Mouse (Mus musculus) bone marrow, adult 2 months (tissue): Measurements from ENCODE around the gene Flt1. TPM values are rescaled to one million over a fixed set of nuclear protein-coding genes. Genes with fewer than 3 reads are reported as not detected.

Experiments used
- H3K27ac ChIP-seq: fragments of 200-500 bp; 2 replicates; pipeline ENCODE4 v1.5.1; 2012; ENCODE audit warnings: low read depth, mild to moderate bottlenecking, control low read depth, inconsistent platforms, low read length; ENCODE audit not compliant: control insufficient read depth, poor library complexity, insufficient read depth
- H3K4me1 ChIP-seq: fragments of 200-500 bp; 2 replicates; pipeline ENCODE4 v1.6.1; 2011; ENCODE audit warnings: low read length; ENCODE audit not compliant: control insufficient read depth, insufficient read depth
- H3K4me3 ChIP-seq: fragments of 200-500 bp; replicated peaks from 2 replicates; pipeline ENCODE3; 2011; ENCODE audit warnings: mild to moderate bottlenecking, low read depth, low read length, control low read depth; ENCODE audit not compliant: control insufficient read depth
- CTCF ChIP-seq: fragments of 200-500 bp; IDR thresholded peaks from 2 replicates; pipeline ENCODE4 v1.5.1; 2011; ENCODE audit warnings: low read length, control low read depth; ENCODE audit not compliant: control insufficient read depth, insufficient read depth
- POLR2A ChIP-seq: fragments of 200-500 bp; IDR thresholded peaks from 2 replicates; pipeline ENCODE4 v1.6.1; 2011; ENCODE audit warnings: low read depth, mild to moderate bottlenecking, control low read depth, low read length, borderline replicate concordance; ENCODE audit not compliant: control insufficient read depth
- WGBS: fragments of 180-500 bp; shearing (Covaris S2); methylation state at CpG from one replicate; pipeline ENCODE4 v1.1.7; 2018; 5-methylcytosine and 5-hydroxymethylcytosine counted together
- polyA plus RNA-seq: library from polyadenylated mRNA; stranded (reverse); fragments of >200 nt; gene quantifications from 2 replicates; pipeline ENCODE4 v1.2.4, GENCODE M21; 2011; ENCODE audit warnings: low replicate concordance; ENCODE audit not compliant: missing spikeins, insufficient read depth, insufficient read length

The Flt1 gene
- polyA plus RNA-seq, 1 experiment = 5.1 TPM

DNA sequence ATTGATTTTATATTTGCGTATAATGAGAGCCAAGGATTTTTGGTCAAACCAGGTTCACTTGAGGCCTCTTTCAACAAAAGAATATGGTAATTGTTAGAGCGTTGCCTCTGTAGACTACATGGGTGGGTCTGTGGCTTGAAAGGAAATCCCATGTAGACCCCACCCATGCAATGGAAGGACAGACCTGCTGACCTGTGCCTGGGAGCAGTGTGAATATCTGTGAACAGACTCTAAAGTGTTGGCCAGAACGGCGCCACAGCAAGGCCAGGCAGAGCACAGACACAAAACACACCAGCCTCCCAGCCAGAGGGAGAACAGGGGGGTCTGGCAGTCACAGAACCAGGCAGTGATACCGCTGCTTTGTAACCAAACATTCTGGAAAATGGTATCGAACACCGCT is 7.5 kb downstream of the Flt1 start:
- Histone ChIP-seq H3K27ac (no peak overlapping the region), H3K4me1 (no peaks in the 10 kb centered on the region; the same call in 1 of the 2 replicates), H3K4me3 (no peak overlapping the region)
- TF ChIP-seq CTCF (no peak), POLR2A (no peak)
- 92% methylated on average over 7 of the region's 7 CpGs for WGBS

DNA sequence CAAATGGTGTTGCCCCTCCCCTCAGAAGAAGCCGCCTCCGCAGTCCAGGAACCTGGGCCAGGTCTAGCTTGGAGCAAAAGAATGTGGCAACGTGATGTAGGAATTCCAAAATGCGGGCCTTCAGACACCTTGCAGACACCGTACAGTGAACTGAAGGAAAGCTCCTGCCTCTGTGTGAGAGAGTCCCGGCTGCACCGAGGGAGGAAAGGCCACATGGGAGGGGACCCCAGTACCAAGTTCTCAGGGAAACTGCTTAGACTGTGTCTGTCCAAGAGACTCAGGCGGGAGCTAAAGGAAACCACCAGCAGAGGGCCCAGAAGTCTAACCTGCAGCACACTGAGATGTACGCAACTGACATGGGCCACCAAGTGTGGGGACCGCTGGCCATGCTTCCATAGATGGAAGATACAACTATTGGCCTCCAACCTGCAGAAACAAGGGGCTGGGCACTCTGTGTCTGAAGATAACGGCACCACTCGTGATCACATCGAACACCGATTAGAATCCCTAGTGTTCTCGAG is 9.1 kb downstream of the Flt1 start:
- H3K4me1 ChIP-seq = no peaks in the 10 kb centered on the region; the same call in 1 of the 2 replicates
- no peak overlapping the region for H3K27ac ChIP-seq
- WGBS = 83% methylated on average over 15 of the region's 15 CpGs
- TF ChIP-seq POLR2A = no peak
- no peak for TF ChIP-seq CTCF
- no peak overlapping the region for H3K4me3 ChIP-seq

DNA sequence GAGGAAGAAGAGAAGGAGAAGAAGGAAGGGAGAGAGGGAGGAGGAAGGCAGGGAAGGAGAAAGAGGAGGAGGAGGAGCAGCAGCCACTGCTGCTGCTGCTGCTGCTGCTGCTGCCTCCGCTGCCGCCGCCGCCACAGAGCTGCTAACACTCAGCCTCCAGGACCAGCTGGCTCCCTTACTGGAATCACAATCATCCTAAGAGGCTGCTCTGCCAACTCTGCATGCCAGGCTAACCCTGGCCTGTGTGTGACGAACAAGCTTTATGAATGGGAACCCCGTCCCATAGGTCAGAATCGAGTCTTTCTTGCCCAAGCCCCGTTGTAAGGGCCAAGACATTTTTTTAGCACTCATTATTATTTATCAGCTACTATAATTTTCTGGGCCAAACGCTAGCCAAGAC is 9.5 kb downstream of the Flt1 start:
- WGBS = 78% methylated on average over 9 of the region's 9 CpGs
- TF ChIP-seq POLR2A (no peak), CTCF (no peak)
- H3K4me1 ChIP-seq = no peaks in the 10 kb centered on the region; the same call in 1 of the 2 replicates

DNA sequence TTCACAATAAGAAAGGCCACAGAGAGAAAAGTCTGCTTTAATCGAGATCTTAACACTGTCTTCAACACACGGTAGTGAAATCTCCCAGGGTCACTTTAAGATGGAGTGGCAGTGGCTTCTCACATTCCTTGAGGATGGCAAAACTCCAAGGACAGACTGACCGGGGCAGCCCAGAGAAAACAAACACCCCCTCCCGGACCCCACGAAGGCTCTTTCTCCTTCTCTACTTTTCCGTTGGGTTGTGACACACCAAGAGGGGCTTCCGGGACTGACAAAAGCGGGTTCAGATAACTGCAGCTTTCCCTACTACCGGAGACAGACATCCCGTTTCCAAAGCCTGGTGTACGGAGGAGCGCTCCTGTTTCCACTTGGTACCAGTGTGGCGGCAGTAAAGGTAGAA is 10.4 kb downstream of the Flt1 start:
- Histone ChIP-seq H3K27ac (no peak overlapping the region), H3K4me3 (no peak overlapping the region), H3K4me1 (no peaks in the 10 kb centered on the region; the same call in 1 of the 2 replicates)
- no peak for TF ChIP-seq POLR2A
- TF ChIP-seq CTCF = no peak
- WGBS = 85% methylated on average over 13 of the region's 13 CpGs

More for the DNA sequence above, 9.5 kb downstream of the Flt1 start:
- no peak overlapping the region for H3K27ac ChIP-seq
- no peak overlapping the region for H3K4me3 ChIP-seq

DNA sequence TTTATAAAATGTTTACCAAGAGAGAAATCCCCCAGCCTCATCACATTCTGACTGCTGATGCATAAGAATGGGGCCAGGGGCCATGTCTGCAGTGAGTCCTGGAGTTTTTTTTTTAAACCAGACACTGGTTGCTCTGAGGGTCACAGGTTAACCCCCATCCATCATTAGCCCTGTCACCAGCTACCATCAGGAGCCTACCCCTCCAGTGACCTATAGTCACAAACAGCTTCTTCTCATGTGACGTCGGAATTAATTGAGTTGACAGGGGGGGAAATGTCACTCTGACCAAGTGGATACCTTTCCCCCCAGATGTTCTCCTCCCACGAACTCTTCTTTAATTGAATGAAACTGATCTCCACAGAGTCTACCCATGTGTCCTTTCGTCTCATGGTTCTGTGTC is 17.3 kb downstream of the Flt1 start:
- 73% methylated on average over 4 of the region's 4 CpGs for WGBS
- TF ChIP-seq POLR2A (no peak), CTCF (no peak)
- no peaks in the 10 kb centered on the region; the same call in 1 of the 2 replicates for H3K4me1 ChIP-seq
- no peak overlapping the region for H3K27ac ChIP-seq
- H3K4me3 ChIP-seq = no peak overlapping the region

DNA sequence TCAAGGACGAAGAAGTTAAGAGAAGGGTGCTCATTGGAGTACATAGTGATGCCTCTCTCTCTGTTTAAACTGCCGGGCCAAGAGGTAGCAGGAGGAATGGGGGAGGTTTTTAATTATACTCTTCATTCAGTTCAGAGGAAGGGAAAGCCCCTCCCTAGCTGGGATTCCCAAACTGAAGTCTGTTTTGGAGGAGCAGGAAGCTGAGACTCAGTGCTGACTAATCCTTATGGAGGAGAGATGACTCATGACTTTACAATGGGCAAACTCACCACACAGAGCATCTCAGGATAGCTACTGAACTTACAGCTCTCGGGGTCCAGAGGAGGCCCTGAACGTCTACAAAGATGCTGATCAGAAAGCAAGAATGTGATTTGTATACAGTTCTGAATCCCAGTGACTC is 18.3 kb downstream of the Flt1 start:
- TF ChIP-seq CTCF (no peak), POLR2A (no peak)
- Histone ChIP-seq H3K4me1 (no peaks in the 10 kb centered on the region; the same call in 1 of the 2 replicates), H3K27ac (no peak overlapping the region), H3K4me3 (no peak overlapping the region)
- WGBS = 72% methylated on average over 4 of the region's 4 CpGs

DNA sequence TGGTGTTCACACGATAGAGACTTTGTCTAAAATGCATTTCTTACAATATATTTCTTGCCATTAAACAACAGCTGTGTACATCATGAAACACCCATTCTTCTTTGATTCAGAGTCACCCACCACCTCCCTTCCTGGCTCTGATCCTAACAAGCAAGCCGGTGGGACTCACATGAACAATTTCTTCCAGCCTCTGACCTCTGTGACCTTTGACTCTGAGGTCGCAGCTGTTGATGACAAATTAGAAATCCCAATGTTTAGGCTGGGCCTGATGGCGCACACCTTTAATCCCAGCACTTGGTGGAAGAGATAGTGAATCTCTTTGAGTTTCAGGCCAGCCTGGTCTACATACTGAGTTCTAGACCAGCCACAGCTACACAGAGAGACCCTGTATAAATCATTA is 20.9 kb downstream of the Flt1 start:
- Histone ChIP-seq H3K27ac (no peak overlapping the region), H3K4me1 (peaks cover 1% of the 10 kb centered on the region; the same call in 1 of the 2 replicates), H3K4me3 (no peak overlapping the region)
- WGBS = 83% methylated on average over 4 of the region's 4 CpGs
- TF ChIP-seq POLR2A (no peak), CTCF (no peak)

DNA sequence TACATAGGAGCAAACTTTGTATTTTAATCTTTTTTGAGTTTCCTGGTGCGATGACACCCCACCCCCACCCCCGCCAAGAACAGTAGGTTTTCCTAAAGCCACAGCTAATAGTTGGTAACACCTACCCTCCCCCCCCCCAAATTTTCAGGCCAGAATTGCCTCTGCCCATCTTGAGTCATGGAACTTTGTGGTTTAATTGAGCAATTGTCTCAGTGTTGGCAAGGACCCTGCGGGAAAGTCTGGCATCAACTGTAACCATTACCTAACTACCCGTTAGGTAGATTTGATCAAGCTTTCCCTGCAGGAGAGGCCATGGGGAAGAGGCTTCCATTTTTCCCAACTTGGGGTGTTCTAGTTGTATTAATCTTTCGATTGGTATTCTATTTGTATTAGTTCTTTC is 23.4 kb downstream of the Flt1 start:
- H3K4me1 ChIP-seq = peaks cover 1% of the 10 kb centered on the region; the same call in 1 of the 2 replicates
- H3K27ac ChIP-seq = no peak overlapping the region
- TF ChIP-seq POLR2A (no peak), CTCF (no peak)
- WGBS = 38% methylated on average over 5 of the region's 5 CpGs
- H3K4me3 ChIP-seq = no peak overlapping the region

DNA sequence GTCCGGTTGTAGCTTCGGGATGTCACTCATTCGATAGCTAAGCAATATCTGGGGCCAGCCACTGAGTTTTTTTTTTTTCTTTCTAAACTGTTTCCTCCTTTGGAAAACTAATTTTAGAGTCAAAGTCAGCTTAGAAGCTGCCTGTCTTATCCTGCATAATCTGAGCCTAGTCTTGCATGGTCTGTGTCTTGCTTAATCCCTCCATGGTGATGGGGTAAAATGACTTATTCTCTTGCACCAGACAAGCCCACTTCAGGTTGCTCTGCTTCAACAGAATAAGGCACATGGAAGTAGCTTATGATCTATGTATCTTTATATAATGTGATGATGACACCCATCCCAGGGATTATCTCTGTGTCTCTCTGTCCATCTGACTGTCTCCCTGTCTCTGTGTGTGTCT is 24.8 kb downstream of the Flt1 start:
- 42% methylated on average over 3 of the region's 3 CpGs for WGBS

More for the DNA sequence above, 24.8 kb downstream of the Flt1 start:
- TF ChIP-seq POLR2A = no peak
- no peak for TF ChIP-seq CTCF
- Histone ChIP-seq H3K4me1 (peaks cover 1% of the 10 kb centered on the region; the same call in 1 of the 2 replicates), H3K4me3 (no peak overlapping the region), H3K27ac (no peak overlapping the region)
